Mouse (Mus musculus) lung, embryonic 15.5 days (tissue): ENCODE measurements at regions not wholly inside any gene's neighbourhood (a gene's known extent, or its start where the extent isn't known, plus 50 kb on each side); places are given as distances from the start of the nearest gene placed in this dataset.

Experiments
- ATAC-seq: fragments of 200-750 bp; cut with Nextera tagmentation; 2 replicates; pipeline ENCODE4 v1.8.0; 2017; ENCODE audit warnings: moderate number of reproducible peaks, borderline replicate concordance; ENCODE audit not compliant: low FRiP score, low TSS enrichment; ENCODE audit errors: extremely low read depth
- H3K27ac ChIP-seq: fragments of 300-500 bp; sonication (generic); 2 replicates; pipeline ENCODE4 v1.5.1; 2015; ENCODE audit warnings: moderate library complexity, mild to moderate bottlenecking, inconsistent platforms
- H3K27me3 ChIP-seq: fragments of 300-500 bp; sonication (generic); 2 replicates; pipeline ENCODE4 v1.6.1; 2015; ENCODE audit warnings: inconsistent platforms
- H3K36me3 ChIP-seq: fragments of 300-500 bp; sonication (generic); 2 replicates; pipeline ENCODE4 v1.6.1; 2015; ENCODE audit warnings: inconsistent platforms
- H3K4me1 ChIP-seq: fragments of 300-500 bp; sonication (generic); 2 replicates; pipeline ENCODE4 v1.6.1; 2015; ENCODE audit warnings: inconsistent platforms
- H3K4me2 ChIP-seq: fragments of 300-500 bp; sonication (generic); 2 replicates; pipeline ENCODE4 v1.6.1; 2015; ENCODE audit warnings: inconsistent platforms, mild to moderate bottlenecking, moderate library complexity
- H3K4me3 ChIP-seq: fragments of 300-500 bp; sonication (generic); 2 replicates; pipeline ENCODE4 v1.5.1; 2015; ENCODE audit warnings: mild to moderate bottlenecking, inconsistent platforms
- H3K9ac ChIP-seq: fragments of 300-500 bp; sonication (generic); 2 replicates; pipeline ENCODE4 v1.6.1; 2015; ENCODE audit warnings: inconsistent platforms
- H3K9me3 ChIP-seq: fragments of 300-500 bp; sonication (generic); 2 replicates; pipeline ENCODE4 v1.6.1; 2016; ENCODE audit warnings: inconsistent platforms
- WGBS: fragments of 180-500 bp; shearing (Covaris S2); methylation state at CpG from one replicate; pipeline ENCODE4 v1.1.7; 2015; 5-methylcytosine and 5-hydroxymethylcytosine counted together

GRCm38 (mm10) chr4:23832385-23833164, 663.7 kb upstream of the Mms22l start:
- Histone ChIP-seq H3K4me1 (no peaks in the 10 kb centered on the region), H3K4me3 (no peak overlapping the region), H3K27me3 (no peaks in the 10 kb centered on the region), H3K27ac (no peak overlapping the region), H3K36me3 (no peaks in the 10 kb centered on the region), H3K9ac (no peak overlapping the region), H3K9me3 (no peaks in the 10 kb centered on the region), H3K4me2 (no peak overlapping the region)
- WGBS = 57% methylated on average over 7 of the region's 7 CpGs
- ATAC-seq = no peak

DNA sequence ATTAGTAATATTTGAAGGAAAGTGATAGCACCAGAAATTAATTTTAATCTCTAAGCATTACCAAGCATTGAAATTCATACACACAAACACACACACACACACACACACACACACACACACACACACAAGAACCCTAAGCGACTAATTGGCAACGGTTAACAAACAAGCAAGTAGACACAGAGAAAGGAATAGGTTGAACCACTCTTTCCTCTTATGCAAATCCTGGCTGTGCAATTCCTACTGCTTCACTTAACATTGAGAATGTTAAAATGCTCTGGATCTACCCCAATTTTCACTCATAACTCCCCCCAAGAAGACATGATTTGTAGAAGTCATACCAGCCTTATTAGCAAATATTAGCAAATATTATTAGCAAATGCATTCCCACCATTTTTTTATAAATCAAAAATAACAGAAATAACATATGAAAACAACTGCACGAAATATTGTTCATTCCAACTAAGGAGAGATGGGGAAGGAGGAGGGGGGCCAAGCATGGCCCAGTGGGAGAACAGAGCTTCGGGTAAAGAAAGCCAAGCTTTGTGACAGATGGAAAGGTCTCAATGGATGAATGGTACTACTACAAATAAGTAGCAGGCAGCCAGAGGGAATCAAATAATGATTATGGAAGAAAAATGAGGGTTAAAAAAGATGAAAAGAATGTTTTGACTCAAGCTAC, 652.5 kb upstream of the Mms22l start:
- no peak overlapping the region for H3K9ac ChIP-seq
- no peaks in the 10 kb centered on the region for H3K4me1 ChIP-seq
- no peaks in the 10 kb centered on the region for H3K27me3 ChIP-seq
- H3K27ac ChIP-seq = no peak overlapping the region
- H3K4me3 ChIP-seq = no peak overlapping the region
- 81% methylated on average over 4 of the region's 4 CpGs for WGBS
- ATAC-seq = no peak
- no peaks in the 10 kb centered on the region for H3K9me3 ChIP-seq
- H3K36me3 ChIP-seq = no peaks in the 10 kb centered on the region
- H3K4me2 ChIP-seq = no peak overlapping the region

DNA sequence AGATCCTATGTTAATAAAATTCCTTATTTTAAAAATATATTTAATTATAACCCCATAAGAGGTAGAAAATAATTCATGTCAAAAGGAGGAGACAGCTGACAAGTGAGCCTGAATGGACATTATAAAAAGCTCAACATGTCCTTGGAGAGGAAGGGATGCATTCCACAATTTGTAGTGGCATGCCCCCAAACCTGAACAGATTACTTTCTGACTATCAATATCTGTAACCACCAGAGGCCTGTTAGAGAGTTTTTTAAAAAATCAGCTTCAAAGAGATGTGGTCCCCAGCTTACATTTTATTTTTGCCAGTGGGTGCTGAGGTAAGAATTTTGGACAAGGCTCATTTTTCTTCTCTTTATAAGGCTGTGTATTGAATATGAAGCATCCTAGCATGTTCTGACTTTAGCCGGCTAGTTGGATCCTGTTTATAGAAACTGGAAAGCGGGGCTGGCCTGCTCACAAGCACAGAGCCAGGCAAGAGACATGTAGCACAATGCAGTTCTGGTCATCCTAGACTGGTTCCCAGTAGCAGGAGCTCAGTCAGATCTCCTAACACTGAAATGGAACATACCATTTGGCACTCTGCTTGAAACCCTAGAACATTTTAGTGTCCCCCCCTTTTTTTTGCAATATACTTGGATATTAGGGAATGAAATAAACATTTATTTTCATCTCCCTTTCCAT, 651.8 kb upstream of the Mms22l start:
- Histone ChIP-seq H3K4me1 (no peaks in the 10 kb centered on the region), H3K4me3 (no peak overlapping the region), H3K4me2 (no peak overlapping the region), H3K9ac (no peak overlapping the region), H3K27ac (no peak overlapping the region), H3K9me3 (no peaks in the 10 kb centered on the region), H3K27me3 (no peaks in the 10 kb centered on the region), H3K36me3 (no peaks in the 10 kb centered on the region)
- WGBS = 61% methylated on average over 2 of the region's 2 CpGs
- no peak for ATAC-seq

DNA sequence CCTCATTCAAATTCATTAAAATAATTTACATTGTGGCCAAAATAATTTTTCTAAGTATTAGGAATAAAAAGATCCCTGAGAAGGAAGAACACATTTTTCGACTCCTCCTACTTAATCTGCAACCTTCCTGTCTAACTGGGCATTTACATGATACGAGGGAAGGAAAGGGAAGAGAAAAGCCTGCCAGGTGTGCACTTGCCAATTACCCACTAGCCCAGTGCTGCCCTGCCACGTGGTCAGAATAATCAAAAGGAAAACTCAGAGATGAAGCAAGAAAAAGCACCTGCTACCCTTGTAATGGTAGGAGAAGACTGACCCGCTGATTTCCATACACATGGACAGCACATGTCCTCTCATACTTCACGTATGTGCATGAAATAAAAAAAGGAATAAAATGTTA, 651.0 kb upstream of the Mms22l start:
- H3K36me3 ChIP-seq = no peaks in the 10 kb centered on the region
- no peak overlapping the region for H3K4me2 ChIP-seq
- no peak for ATAC-seq
- H3K27ac ChIP-seq = no peak overlapping the region
- H3K4me1 ChIP-seq = no peaks in the 10 kb centered on the region
- H3K27me3 ChIP-seq = no peaks in the 10 kb centered on the region
- no peak overlapping the region for H3K9ac ChIP-seq
- H3K4me3 ChIP-seq = no peak overlapping the region
- 65% methylated on average over 5 of the region's 5 CpGs for WGBS
- H3K9me3 ChIP-seq = no peaks in the 10 kb centered on the region

DNA sequence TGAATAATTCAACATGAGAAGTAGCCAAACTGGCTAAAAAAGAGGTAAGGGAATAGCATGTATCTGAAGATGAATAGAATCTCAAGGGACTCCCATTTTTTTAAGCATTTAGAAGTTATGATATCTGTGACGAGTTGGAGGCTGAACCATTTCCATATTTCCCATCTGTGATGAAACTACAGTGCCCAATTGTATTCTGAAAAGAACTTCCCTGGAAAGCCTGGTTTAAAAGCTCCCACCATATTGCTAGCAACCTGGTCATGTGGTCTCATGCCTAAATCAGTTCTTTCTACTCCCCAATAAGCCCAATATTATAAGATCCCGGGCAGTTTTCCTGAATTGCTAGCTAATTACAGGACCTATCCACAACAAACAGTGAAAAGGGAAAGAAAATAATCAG, 645.6 kb upstream of the Mms22l start:
- Histone ChIP-seq H3K4me1 (no peaks in the 10 kb centered on the region), H3K4me3 (no peak overlapping the region), H3K27ac (no peak overlapping the region), H3K9me3 (no peaks in the 10 kb centered on the region), H3K9ac (no peak overlapping the region), H3K4me2 (no peak overlapping the region), H3K36me3 (no peaks in the 10 kb centered on the region), H3K27me3 (no peaks in the 10 kb centered on the region)
- ATAC-seq = no peak
- 72% methylated on average over 2 of the region's 2 CpGs for WGBS

DNA sequence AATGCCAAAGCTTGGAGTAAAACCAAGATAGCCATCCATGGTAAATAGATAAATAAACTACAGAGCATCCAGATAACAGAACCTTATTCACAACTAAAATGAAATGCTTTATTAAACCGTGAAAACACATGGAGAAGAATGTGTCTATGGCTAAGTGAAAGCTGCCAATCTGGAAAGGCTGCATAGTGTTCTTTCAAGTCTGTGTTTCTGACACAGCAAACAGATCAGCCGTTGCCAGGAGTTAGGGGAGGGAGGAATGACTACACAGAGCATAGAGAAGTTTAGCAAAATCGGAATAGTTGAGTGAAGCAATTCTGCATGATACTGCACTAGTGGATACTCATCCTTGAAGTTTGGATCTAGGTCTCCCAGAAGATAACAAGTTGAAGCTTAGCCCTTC, 633.8 kb upstream of the Mms22l start:
- Histone ChIP-seq H3K36me3 (no peaks in the 10 kb centered on the region), H3K27ac (no peak overlapping the region), H3K4me1 (no peaks in the 10 kb centered on the region), H3K9ac (no peak overlapping the region), H3K27me3 (no peaks in the 10 kb centered on the region), H3K9me3 (no peaks in the 10 kb centered on the region), H3K4me2 (no peak overlapping the region), H3K4me3 (no peak overlapping the region)
- 71% methylated on average over 3 of the region's 3 CpGs for WGBS
- ATAC-seq = no peak

GRCm38 (mm10) chr4:23880007-23880406, 616.2 kb upstream of the Mms22l start:
- Histone ChIP-seq H3K27ac (no peak overlapping the region), H3K4me1 (no peaks in the 10 kb centered on the region), H3K36me3 (no peaks in the 10 kb centered on the region), H3K4me2 (no peak overlapping the region), H3K9me3 (no peaks in the 10 kb centered on the region), H3K9ac (no peak overlapping the region), H3K4me3 (no peak overlapping the region), H3K27me3 (no peaks in the 10 kb centered on the region)
- WGBS = 60% methylated on average over 7 of the region's 7 CpGs
- no peak for ATAC-seq

DNA sequence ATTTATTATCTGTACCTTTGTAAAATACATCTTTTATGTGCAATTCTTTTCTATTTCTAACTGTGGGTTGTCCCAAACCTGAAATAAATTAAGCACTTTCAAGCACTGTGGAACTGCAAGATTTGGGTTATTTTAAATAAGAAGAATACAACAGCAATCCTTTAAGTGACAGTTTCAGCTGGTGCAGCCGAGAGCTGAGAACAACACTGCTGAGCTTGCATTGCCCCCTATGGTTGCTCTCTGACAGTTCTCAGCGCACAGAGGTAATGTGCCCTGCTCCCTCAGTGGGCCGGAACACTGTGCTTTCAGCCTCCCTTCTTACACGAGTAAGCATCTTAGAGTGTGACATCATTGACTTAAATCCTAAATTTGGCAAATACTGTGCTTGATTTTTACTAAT, 582.9 kb upstream of the Mms22l start:
- H3K4me2 ChIP-seq = no peak overlapping the region
- no peak overlapping the region for H3K4me3 ChIP-seq
- H3K36me3 ChIP-seq = no peaks in the 10 kb centered on the region
- no peak for ATAC-seq
- WGBS = 25% methylated on average over 4 of the region's 4 CpGs
- no peaks in the 10 kb centered on the region for H3K4me1 ChIP-seq
- no peak overlapping the region for H3K27ac ChIP-seq
- no peaks in the 10 kb centered on the region for H3K27me3 ChIP-seq
- H3K9ac ChIP-seq = no peak overlapping the region
- no peaks in the 10 kb centered on the region for H3K9me3 ChIP-seq

GRCm38 (mm10) chr4:23913822-23914221, 582.4 kb upstream of the Mms22l start:
- H3K9me3 ChIP-seq = no peaks in the 10 kb centered on the region
- no peak overlapping the region for H3K27ac ChIP-seq
- no peaks in the 10 kb centered on the region for H3K4me1 ChIP-seq
- 61% methylated on average over 4 of the region's 4 CpGs for WGBS
- no peak for ATAC-seq
- H3K27me3 ChIP-seq = no peaks in the 10 kb centered on the region
- no peak overlapping the region for H3K4me2 ChIP-seq
- no peaks in the 10 kb centered on the region for H3K36me3 ChIP-seq
- no peak overlapping the region for H3K9ac ChIP-seq
- H3K4me3 ChIP-seq = no peak overlapping the region

- no peak for ATAC-seq
- Histone ChIP-seq H3K4me1 (no peaks in the 10 kb centered on the region), H3K4me2 (no peak overlapping the region), H3K27ac (no peak overlapping the region), H3K9me3 (no peaks in the 10 kb centered on the region), H3K36me3 (no peaks in the 10 kb centered on the region), H3K9ac (no peak overlapping the region), H3K27me3 (no peaks in the 10 kb centered on the region), H3K4me3 (no peak overlapping the region)
- WGBS = 76% methylated on average over 7 of the region's 7 CpGs
Measured at GRCm38 (mm10) chr4:23914423-23914822, 581.8 kb upstream of the Mms22l start.

- H3K4me1 ChIP-seq = no peaks in the 10 kb centered on the region
- H3K36me3 ChIP-seq = no peaks in the 10 kb centered on the region
- H3K27ac ChIP-seq = no peak overlapping the region
- no peak overlapping the region for H3K4me3 ChIP-seq
- WGBS = 75% methylated on average over 3 of the region's 3 CpGs
- H3K4me2 ChIP-seq = no peak overlapping the region
- no peaks in the 10 kb centered on the region for H3K9me3 ChIP-seq
- H3K9ac ChIP-seq = no peak overlapping the region
- H3K27me3 ChIP-seq = no peaks in the 10 kb centered on the region
- no peak for ATAC-seq
Measured at GRCm38 (mm10) chr4:23921520-23921919, 574.7 kb upstream of the Mms22l start.

- Histone ChIP-seq H3K4me2 (no peak overlapping the region), H3K9ac (no peak overlapping the region), H3K27ac (no peak overlapping the region), H3K9me3 (no peaks in the 10 kb centered on the region), H3K4me3 (no peak overlapping the region), H3K36me3 (no peaks in the 10 kb centered on the region), H3K27me3 (no peaks in the 10 kb centered on the region), H3K4me1 (no peaks in the 10 kb centered on the region)
- 78% methylated on average over 2 of the region's 2 CpGs for WGBS
- no peak for ATAC-seq
Measured at GRCm38 (mm10) chr4:23954140-23954539, 542.1 kb upstream of the Mms22l start.
